Mouse (Mus musculus) forebrain, embryonic 11.5 days (tissue): ENCODE measurements around the gene Susd1. TPM values are rescaled to one million over a fixed set of nuclear protein-coding genes. Genes with fewer than 3 reads are reported as not detected.
A peak's percentile ranks its signal among the peaks of the same experiment; 100 is the strongest.

Source experiments
- ATAC-seq: fragments of 200-750 bp; cut with Nextera tagmentation; replicated peaks from 2 replicates; pipeline ENCODE4 v1.8.0; 2017; ENCODE audit warnings: moderate TSS enrichment; ENCODE audit not compliant: low FRiP score
- DNase-seq: peaks from one replicate; pipeline ENCODE4 v3.0.0-alpha.2; 2017; ENCODE audit warnings: low spot score
- H3K27ac ChIP-seq: fragments of 300-500 bp; sonication (generic); 2 replicates; pipeline ENCODE4 v1.5.1; 2014; ENCODE audit warnings: low read depth, low read length
- H3K27me3 ChIP-seq: fragments of 300-500 bp; sonication (generic); 2 replicates; pipeline ENCODE4 v1.6.1; 2014; ENCODE audit warnings: mild to moderate bottlenecking, low read length, mixed read lengths; ENCODE audit not compliant: control insufficient read depth, insufficient read depth
- H3K36me3 ChIP-seq: fragments of 300-500 bp; sonication (generic); 2 replicates; pipeline ENCODE4 v1.6.1; 2014; ENCODE audit warnings: mild to moderate bottlenecking, low read length, moderate library complexity, mixed read lengths; ENCODE audit not compliant: control insufficient read depth, insufficient read depth
- H3K4me1 ChIP-seq: fragments of 300-500 bp; sonication (generic); replicated peaks from 2 replicates; pipeline ENCODE4 v1.6.1; 2014; ENCODE audit warnings: low read length, mixed read lengths; ENCODE audit not compliant: control insufficient read depth, insufficient read depth
- H3K4me2 ChIP-seq: fragments of 300-500 bp; sonication (generic); 2 replicates; pipeline ENCODE4 v1.6.1; 2014; ENCODE audit warnings: low read depth, mild to moderate bottlenecking, low read length, moderate library complexity, mixed read lengths; ENCODE audit not compliant: severe bottlenecking
- H3K4me3 ChIP-seq: fragments of 300-500 bp; sonication (generic); 2 replicates; pipeline ENCODE4 v1.5.1; 2014; ENCODE audit warnings: low read depth, low read length
- H3K9ac ChIP-seq: fragments of 300-500 bp; sonication (generic); 2 replicates; pipeline ENCODE4 v1.6.1; 2014; ENCODE audit warnings: low read length
- H3K9me3 ChIP-seq: fragments of 300-500 bp; sonication (generic); 2 replicates; pipeline ENCODE4 v1.6.1; 2016; ENCODE audit warnings: low read length, mixed read lengths; ENCODE audit not compliant: control insufficient read depth
- WGBS: fragments of 180-500 bp; shearing (Covaris S2); extraction: QIAGEN DNeasy Blood & Tissue Kit; methylation state at CpG from one replicate; pipeline ENCODE4 v1.1.7; 2014; 5-methylcytosine and 5-hydroxymethylcytosine counted together
- polyA plus RNA-seq: library from polyadenylated mRNA; unstranded; fragments of >200 nt; fragmentation: Nextera tagmentation; extraction: Ambion mirVana; gene quantifications from 2 replicates; pipeline ENCODE4 v1.2.1, GENCODE M21; 2014

The Susd1 gene
- polyA plus RNA-seq, 1 experiment from 2014 or later, result 1.3 TPM

DNA sequence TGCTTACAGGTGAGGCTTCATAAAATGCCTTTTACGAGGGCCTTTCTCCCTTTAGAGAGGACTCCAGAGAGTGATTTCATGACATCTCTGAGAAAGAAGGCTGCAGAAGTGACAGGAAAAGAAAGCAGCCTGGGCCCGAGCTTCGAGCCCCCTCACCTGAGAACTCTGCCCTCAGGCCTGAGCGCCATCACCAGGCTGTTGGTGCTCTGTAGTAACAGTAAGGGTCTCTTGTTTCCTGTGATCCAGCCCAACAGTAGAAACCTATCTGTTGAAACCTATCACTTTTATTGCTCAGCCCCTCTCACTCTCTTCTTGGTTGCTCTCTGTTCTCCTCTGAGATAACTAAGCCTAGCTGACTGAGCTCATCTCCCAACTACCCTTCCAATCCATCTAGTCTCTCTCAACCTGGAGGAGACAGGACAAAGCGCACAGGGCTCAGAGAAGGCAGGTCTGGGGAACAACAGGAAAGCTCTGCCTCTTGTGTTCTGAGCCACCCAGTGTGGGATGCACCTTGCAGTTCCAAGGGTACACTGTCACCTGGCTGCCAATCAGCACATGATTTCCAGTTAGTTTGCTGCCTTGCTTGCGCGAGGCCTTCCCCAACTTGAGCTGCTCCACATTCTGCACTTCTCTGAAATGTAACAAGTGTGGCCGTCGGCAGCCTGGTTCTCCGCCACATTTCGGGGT is 101.4 kb downstream of the Susd1 start:
- H3K4me3 ChIP-seq, result no peak overlapping the region
- no peak for ATAC-seq
- no peak for DNase-seq
- WGBS, result 94% methylated on average over 11 of the region's 11 CpGs
- no peaks in the 10 kb centered on the region for H3K9me3 ChIP-seq
- H3K36me3 ChIP-seq, result no peaks in the 10 kb centered on the region
- H3K27ac ChIP-seq, result no peak overlapping the region
- H3K27me3 ChIP-seq, result no peaks in the 10 kb centered on the region
- H3K4me2 ChIP-seq, result no peak overlapping the region
- no peak overlapping the region for H3K9ac ChIP-seq
- H3K4me1 ChIP-seq, result no peaks in the 10 kb centered on the region

DNA sequence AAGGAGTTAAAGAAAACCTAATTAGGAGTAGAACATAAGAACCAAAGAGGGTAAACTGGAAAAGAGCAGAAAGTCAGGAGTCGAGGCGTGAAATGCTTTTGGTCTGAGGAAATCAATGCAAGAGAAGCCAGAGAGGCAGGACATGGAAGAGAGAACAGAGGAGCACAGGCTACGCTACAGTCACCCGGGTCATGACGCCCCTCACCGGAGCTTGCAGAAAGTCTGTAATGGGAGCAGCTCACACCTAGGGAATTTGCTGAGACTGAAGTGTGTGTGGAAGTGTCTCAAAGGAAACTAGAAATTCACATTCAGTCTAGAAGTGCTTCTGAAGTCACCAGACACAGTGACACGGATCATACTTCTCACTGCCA is 102.0 kb downstream of the Susd1 start:
- no peak overlapping the region for H3K9ac ChIP-seq
- H3K36me3 ChIP-seq, result no peaks in the 10 kb centered on the region
- WGBS, result 70% methylated on average over 7 of the region's 7 CpGs
- no peak overlapping the region for H3K4me2 ChIP-seq
- DNase-seq, result no peak
- H3K4me3 ChIP-seq, result no peak overlapping the region
- no peaks in the 10 kb centered on the region for H3K9me3 ChIP-seq
- no peak for ATAC-seq
- H3K4me1 ChIP-seq, result no peaks in the 10 kb centered on the region
- H3K27ac ChIP-seq, result no peak overlapping the region
- H3K27me3 ChIP-seq, result no peaks in the 10 kb centered on the region

DNA sequence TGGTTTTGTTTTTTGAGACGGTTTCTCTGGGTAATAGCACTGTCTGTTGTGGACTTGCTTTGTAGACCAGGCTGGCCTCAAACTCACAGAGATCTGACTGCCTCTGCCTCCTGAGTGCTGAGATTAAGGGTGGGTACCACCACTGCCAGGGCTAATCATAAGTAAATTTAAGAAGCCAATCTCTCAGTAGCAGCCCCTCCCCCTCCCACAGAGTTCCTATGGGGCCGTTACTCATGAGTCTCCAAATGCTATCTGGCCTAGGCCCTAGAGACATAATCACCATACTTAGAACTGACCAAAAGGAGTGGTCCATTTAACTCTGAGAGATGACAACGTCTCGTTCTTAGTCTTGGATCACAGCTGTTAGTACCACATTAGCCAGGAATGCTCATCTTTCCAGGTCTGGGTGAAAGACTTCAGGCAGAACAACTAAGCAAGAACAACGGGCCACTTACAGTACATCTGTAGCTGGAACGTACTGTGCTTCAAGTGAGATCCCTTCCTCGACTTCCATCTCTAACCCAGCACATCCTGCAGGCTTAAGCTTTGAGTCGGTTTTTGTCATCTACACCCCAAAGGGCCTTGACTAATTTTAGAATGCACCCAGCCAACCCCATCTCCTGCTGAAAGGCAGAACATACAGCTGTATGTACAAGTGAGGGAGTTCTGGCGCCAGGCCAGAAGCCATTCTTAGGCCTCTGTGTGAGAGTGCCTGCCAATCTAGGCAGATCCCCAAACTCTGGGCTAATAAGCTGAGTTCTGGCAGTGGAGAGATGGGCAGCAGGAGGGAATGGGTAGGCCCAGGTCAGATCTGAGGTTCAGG is 102.6 kb downstream of the Susd1 start:
- 0 out of 2 replicates have a peak, but pooled peaks have one; percentile 33 for ATAC-seq

DNA sequence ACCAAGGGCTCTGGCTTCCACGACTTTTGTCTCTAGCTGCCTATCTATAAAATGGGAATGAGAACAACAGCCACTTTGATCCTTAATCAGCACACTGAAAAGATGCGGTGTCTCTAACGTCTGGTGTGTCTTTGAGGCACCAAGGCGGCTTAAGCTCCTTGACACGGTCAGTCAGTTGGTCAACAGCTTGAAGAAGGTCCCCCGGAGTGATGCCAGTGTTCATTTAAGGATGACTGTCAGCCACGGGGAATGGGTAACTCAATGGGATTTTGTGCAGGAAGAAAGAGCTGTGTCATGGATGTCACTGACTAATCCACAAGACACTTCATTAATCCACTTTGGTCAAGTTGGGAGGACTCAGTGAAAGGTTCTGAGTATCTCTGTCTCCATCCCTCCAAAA is 103.3 kb downstream of the Susd1 start:
- Histone ChIP-seq H3K36me3 (no peaks in the 10 kb centered on the region), H3K27me3 (no peaks in the 10 kb centered on the region), H3K9ac (no peak overlapping the region), H3K27ac (no peak overlapping the region), H3K4me2 (no peak overlapping the region), H3K9me3 (no peaks in the 10 kb centered on the region), H3K4me1 (no peaks in the 10 kb centered on the region), H3K4me3 (no peak overlapping the region)
- no peak for DNase-seq
- WGBS, result 49% methylated on average over 7 of the region's 7 CpGs
- ATAC-seq, result no peak

More for the DNA sequence above, 102.6 kb downstream of the Susd1 start:
- Histone ChIP-seq H3K4me2 (no peak overlapping the region), H3K36me3 (no peaks in the 10 kb centered on the region), H3K9me3 (no peaks in the 10 kb centered on the region), H3K9ac (no peak overlapping the region), H3K4me3 (no peak overlapping the region), H3K27me3 (no peaks in the 10 kb centered on the region), H3K4me1 (no peaks in the 10 kb centered on the region), H3K27ac (no peak overlapping the region)
- no peak for DNase-seq
- 88% methylated on average over 9 of the region's 9 CpGs for WGBS

DNA sequence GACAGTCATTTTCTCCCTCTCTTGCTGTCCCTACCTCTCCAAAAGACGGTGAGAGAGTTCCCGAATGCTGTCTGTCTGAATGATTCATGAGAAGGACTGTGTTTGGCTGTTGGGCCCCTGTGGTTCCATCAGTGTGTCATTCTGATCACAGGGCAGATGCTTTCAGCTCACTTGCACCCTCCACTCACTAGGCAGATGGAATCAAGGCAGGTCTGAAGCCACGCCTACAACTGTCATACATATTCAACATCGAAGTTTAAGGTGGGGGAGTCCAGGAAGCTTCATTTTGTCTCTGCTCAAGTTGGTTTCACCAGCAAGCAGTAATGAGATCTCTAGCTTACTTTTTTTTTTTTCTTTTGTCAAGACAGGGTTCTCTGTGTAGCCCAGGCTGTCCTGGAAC is 104.2 kb downstream of the Susd1 start:
- H3K27me3 ChIP-seq, result no peaks in the 10 kb centered on the region
- WGBS, result 96% methylated on average over 4 of the region's 4 CpGs
- no peaks in the 10 kb centered on the region for H3K9me3 ChIP-seq
- no peak overlapping the region for H3K9ac ChIP-seq
- DNase-seq, result no peak
- no peak overlapping the region for H3K4me3 ChIP-seq
- H3K4me2 ChIP-seq, result no peak overlapping the region
- ATAC-seq, result no peak
- H3K36me3 ChIP-seq, result no peaks in the 10 kb centered on the region
- no peaks in the 10 kb centered on the region for H3K4me1 ChIP-seq
- H3K27ac ChIP-seq, result no peak overlapping the region

DNA sequence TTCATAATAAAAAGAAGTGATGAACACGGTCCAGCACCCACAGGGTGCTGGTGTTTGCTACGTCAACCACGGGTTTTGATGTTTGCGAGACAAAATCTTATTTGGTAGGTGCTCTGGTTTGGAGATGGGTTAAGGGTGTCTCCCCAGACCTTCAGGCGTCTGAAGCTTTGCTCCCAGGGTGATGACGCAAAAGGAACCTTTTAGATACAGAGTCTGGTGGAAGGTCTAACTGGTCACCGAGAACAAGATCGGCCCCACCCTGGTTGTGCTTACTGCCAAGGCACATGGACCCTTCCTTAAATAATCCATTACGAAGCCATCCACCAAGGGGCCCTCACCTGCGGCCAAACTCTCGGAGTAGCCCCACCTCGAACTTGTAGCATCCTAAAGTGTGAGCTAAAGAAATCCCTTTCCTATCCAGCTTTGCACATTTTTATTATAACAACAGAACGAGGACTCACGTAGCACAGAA is 105.0 kb downstream of the Susd1 start:
- Histone ChIP-seq H3K4me2 (no peak overlapping the region), H3K9me3 (no peaks in the 10 kb centered on the region), H3K4me1 (no peaks in the 10 kb centered on the region), H3K4me3 (no peak overlapping the region), H3K27me3 (no peaks in the 10 kb centered on the region), H3K27ac (no peak overlapping the region), H3K36me3 (no peaks in the 10 kb centered on the region), H3K9ac (no peak overlapping the region)
- no peak for ATAC-seq
- DNase-seq, result no peak
- WGBS, result 96% methylated on average over 14 of the region's 14 CpGs

DNA sequence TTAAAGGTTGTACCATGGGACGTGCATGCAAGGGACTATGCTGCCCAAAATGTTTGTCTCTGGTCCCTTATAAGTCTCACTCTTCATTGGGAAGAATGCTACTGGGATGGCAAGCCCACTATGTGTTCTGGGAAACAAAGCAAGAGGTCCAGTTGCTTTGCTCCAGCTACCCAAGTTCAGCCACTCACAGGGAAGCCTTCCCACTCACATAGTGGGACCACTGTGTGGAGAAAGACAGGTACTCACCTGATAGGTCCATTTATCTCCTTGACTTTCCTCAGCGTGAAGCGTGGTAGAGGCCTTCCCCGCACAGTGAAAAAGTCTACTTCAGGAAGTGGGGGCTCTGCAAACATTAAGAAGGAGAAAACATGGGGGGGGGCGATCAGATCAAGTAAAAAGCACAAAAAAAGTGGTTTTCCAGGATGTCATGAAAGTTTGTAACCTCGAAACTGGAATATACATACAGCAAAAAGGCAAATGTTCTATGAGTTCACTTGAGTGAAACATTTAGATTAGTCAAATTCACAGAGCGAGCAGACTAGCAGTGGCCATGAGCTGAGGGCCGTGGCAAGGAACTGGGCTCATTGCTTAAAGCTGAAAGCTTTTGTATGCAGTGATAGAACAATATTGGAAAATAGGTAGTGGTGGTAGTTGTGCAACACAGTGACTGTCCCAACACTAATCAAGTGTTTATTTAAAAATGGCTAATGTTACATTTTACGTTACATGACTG is 105.6 kb downstream of the Susd1 start:
- no peak overlapping the region for H3K9ac ChIP-seq
- no peak overlapping the region for H3K4me3 ChIP-seq
- 92% methylated on average over 9 of the region's 9 CpGs for WGBS

DNA sequence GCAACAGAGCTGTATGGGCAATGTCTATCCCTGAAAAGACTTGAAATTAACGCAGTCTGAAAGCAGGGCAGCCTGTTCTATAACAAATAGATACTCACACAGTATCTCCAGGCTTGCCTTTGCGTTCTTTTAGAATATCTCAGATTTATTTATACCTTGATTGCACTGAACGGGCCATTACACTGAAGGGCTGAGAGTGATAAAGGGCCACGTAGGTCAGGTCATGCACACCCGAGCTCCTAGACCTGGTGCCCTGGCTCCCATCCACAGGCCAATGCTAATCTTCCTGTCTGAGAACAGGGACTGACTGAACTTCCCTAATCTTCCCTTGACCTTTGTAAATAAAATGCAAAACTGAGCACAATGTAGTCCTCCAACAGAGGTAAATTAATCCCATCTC is 106.3 kb downstream of the Susd1 start:
- no peak overlapping the region for H3K4me2 ChIP-seq
- WGBS, result 78% methylated on average over 5 of the region's 5 CpGs

More for the DNA sequence above, 105.6 kb downstream of the Susd1 start:
- ATAC-seq (no peak), DNase-seq (no peak)
- no peak overlapping the region for H3K27ac ChIP-seq
- no peaks in the 10 kb centered on the region for H3K9me3 ChIP-seq
- H3K4me2 ChIP-seq, result no peak overlapping the region
- no peaks in the 10 kb centered on the region for H3K27me3 ChIP-seq
- no peaks in the 10 kb centered on the region for H3K4me1 ChIP-seq
- H3K36me3 ChIP-seq, result no peaks in the 10 kb centered on the region

More for the DNA sequence above, 106.3 kb downstream of the Susd1 start:
- no peaks in the 10 kb centered on the region for H3K9me3 ChIP-seq
- no peak overlapping the region for H3K9ac ChIP-seq
- no peak for ATAC-seq
- DNase-seq, result no peak
- H3K27me3 ChIP-seq, result no peaks in the 10 kb centered on the region
- H3K4me3 ChIP-seq, result no peak overlapping the region
- H3K4me1 ChIP-seq, result no peaks in the 10 kb centered on the region
- H3K36me3 ChIP-seq, result no peaks in the 10 kb centered on the region
- H3K27ac ChIP-seq, result no peak overlapping the region
